Mouse (Mus musculus) CD4-positive, CD25-positive, alpha-beta regulatory T cell, adult 4 months (primary cell): ENCODE data around the gene Piwil4. TPM values are rescaled to one million over a fixed set of nuclear protein-coding genes. Genes with fewer than 3 reads are reported as not detected.
A peak's percentile ranks its signal among the peaks of the same experiment; 100 is the strongest.
"Not testable (repeated sequence)": the region's sequence is repeated elsewhere in the genome, so short reads cannot be mapped to it uniquely, and the experiment has no call there.

Source experiments
- ATAC-seq: one replicate; pipeline ENCODE4 v1.8.0; 2017
- polyA plus RNA-seq, 2 experiments: library from polyadenylated mRNA; unstranded; fragments of 100-300 nt; shearing (Covaris generic); gene quantifications; one replicate each; pipeline ENCODE4 v1.2.1; 2017

The Piwil4 gene
- polyA plus RNA-seq, 2 experiments from 2014 or later = 0.44 to 0.57 TPM

- no peak for ATAC-seq
These were observed 15.6 kb downstream of the Piwil4 start for GRCm38 (mm10) chr9:14724755-14725420.

DNA sequence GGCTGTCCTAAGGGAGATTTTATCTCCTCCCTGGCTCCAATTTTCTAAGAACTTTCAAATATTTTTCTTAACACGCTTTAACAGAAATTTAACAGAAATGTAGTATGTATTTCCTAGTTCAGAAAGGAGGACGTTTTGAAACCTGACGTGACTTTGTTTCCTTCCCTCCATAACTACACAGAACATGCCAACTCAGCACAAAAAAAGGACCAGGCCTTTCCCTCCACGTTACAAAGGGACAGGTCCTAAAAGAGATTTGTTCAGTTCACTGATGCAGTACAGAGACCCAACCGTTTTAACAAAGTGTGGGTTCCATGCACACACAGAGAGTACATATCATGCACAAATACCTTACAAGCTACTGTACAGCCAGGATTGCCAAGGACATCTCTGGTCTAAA, 18.9 kb downstream of the Piwil4 start:
- no peak for ATAC-seq

- no peak for ATAC-seq
These were observed 20.1 kb downstream of the Piwil4 start for GRCm38 (mm10) chr9:14720384-14720783.

DNA sequence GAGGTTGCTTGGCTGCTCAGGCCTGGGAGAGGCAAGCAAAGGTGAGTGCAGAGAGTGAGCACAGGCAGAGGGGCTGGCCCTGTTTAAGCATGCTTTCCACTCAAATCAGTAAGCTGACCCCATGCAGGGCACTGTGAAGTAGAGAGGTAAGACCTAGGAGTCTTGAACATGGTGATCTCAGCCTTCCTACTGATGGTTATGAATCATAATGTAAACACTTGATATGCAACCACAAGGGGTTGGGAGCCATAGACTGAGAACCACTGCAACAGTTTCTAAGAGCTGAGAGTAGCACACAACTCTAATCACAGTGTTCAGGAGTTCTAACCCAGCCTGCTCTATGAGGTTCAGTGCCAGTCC, 22.2 kb downstream of the Piwil4 start:
- peak; percentile 43 for ATAC-seq

GRCm38 (mm10) chr9:14717689-14718331, 22.7 kb downstream of the Piwil4 start:
- ATAC-seq = peak; percentile 39

DNA sequence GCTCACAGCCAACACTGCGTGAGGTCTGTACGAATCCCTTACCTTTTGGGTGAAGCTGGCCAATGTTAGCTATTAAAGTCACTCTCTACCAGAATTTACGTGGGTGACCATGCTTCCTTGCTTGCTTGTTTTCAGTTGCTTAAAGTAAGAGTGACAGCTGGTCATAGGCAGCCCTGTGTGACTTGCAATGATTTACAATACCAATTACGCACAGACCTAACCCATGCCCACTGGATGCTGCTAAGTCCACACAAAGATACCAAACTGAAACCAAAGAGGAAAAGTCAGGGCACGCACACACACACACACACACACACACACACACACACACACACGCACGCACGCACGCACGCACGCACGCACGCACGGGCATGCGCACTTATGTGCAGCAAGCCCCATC, 25.3 kb downstream of the Piwil4 start:
- ATAC-seq = no peak

GRCm38 (mm10) chr9:14710910-14711309, 29.6 kb downstream of the Piwil4 start:
- no peak for ATAC-seq

- no peak for ATAC-seq
These were observed 35.0 kb downstream of the Piwil4 start for GRCm38 (mm10) chr9:14705321-14706162.

DNA sequence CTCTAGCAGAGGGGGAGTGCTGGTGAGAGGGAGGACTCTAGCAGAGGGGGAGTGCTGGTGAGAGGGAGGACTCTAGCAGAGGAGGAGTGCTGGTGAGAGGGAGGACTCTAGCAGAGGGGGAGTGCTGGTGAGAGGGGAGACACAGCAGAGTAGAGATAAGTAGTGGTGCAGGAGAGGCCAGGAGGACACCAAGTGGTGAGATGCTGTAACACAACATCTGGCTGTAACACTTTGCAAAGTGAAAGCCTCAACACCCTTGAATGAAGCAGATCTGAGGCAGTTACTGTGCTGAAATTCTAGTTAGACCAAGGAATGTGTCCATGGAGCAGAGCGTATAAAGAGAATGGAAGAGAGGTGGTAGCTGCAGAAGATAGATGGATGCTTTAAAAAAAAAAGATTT, 39.7 kb downstream of the Piwil4 start:
- ATAC-seq = not testable (repeated sequence)

GRCm38 (mm10) chr9:14699288-14699640, 41.3 kb downstream of the Piwil4 start:
- ATAC-seq = no peak

DNA sequence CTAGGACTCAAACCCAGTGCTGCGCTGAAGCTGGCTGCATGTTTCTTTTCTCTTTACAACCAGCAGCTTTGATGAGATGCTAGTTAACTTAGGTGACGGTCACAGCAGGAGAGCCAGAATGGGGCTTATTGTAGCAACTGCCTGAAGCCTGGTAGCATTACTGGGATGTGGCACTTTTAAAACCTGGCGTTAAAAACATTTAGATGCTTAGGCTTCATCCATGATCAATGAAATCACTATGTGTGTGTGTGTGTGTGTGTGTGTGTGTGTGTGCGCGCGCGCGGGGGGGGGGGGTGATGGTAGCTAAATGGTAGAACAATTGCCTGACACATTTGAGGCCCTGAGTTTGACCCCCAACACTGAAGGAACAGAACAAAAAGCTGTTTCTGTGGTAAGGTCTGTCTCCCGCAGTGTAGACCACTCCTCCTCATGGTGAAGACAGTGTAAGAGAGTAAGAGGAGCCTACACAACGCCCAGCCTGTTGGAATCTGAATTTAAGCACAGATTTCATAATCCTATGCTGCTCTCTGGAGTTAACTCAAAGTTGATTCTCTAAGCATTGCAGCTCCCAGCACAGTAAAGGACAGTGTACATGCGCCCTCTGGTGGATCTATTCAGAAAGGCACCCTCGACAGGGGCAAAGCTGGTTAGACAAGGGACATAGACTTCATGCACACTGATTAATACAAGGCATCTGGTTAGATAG, 41.8 kb downstream of the Piwil4 start:
- peak; percentile 68 for ATAC-seq

DNA sequence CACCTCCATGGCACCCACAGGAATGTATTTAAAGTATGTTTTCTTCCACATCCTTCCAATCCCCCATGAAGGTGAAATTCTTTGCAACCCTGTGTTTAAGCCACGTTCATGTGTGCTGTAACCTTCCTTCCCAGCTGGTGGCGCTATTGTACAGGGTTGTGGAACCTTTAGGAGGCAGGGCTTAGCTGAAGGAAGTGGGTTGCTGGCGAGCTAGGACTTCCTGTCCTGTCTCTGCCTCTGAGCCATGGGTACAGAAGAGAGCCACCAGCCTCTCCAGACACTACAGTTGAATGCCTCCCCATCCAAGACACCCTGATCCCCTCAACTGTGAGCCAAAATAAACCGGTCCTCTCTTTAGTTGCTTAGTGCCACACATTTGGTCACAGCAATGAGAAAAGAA, 42.6 kb downstream of the Piwil4 start:
- peak; percentile 49 for ATAC-seq

GRCm38 (mm10) chr9:14689376-14690108, 51.0 kb downstream of the Piwil4 start:
- ATAC-seq = no peak

GRCm38 (mm10) chr9:14684363-14684762, 56.2 kb downstream of the Piwil4 start:
- ATAC-seq = no peak

DNA sequence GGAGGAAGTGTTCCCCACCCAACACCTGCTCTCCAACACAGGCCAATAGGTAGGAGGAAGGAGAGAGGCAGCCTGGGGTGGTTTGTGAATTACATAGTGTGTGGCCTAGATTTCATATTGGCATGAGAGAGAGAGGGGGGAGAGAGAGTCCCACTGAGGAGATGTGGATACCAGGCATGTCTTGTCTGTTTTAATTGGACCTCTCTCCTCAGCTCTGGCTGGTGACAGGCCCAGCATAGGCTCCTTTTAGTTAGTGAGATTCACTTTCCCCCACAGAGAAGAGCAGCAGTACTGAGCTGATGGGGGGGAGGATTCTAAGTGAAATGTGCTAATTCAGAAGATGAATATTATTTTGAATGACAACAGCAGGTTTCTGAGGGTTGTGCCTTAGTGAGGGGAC, 57.8 kb downstream of the Piwil4 start:
- no peak for ATAC-seq

DNA sequence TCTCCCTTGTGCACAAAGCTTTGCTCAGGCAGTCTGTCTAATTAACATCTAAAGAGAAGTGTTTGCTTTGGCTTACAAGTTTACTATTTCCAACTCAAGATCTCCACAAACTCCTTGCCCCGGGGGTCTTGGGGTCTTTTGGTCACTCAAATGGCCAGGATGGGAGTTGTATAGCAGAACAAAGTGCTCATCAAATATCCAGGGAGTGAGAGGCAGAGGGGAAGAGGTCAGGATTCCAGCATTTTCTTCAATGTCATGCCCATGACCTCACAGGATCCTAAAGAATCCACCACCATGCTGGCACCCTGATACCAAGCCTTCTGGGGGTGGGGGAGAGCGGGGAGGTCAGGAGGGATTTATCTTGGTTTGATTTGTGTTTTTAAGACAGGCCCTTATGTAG, 59.9 kb downstream of the Piwil4 start:
- ATAC-seq = no peak

- no peak for ATAC-seq
These were observed 64.5 kb downstream of the Piwil4 start for GRCm38 (mm10) chr9:14675707-14676691.

- no peak for ATAC-seq
These were observed 66.0 kb downstream of the Piwil4 start for GRCm38 (mm10) chr9:14674506-14674905.

DNA sequence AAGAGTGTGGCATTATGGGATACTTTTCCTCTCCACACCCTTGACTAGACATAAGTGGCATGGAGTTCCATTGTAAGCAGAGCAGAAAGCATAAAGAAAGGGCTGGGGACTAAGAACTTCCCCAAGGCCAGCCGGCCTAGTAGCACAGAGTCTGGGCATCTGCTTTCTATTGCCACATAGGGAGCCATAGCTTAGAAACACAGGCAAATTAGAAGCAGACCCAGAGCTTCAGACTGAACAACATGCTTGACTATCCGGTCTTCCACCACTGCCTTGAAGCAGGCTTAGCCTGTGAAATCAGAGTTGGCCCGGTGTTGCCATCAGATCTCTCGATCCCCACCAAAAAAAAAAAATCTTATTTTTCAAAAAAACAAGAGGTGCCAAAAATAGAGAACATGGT, 67.4 kb downstream of the Piwil4 start:
- no peak for ATAC-seq

- ATAC-seq = not testable (repeated sequence)
These were observed 68.6 kb downstream of the Piwil4 start for GRCm38 (mm10) chr9:14671965-14672364.

DNA sequence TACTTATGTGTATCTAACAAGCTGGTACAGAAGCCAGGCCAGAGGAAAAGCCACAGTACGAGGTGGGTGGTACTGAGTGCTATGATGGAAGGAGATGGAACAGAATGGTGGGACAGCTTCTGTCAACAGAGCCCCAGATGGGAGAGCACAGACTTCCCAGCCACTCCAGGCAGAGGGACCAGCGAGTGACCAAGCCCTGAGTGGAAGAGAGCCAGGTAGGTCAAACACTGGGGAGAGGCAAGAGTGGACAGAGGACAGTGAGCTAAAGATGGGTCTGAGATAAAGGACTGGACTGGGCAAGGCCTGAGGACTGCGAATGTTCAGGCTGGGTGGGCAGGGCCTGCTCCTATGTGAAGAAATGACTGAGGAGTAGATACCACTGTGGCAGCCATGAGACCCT, 72.2 kb downstream of the Piwil4 start:
- ATAC-seq = no peak
